Mouse (Mus musculus) ES-E14 (cell line): ENCODE results near the gene P3h2. TPM values are rescaled to one million over a fixed set of nuclear protein-coding genes. Genes with fewer than 3 reads are reported as not detected.

Source experiments
- DNase-seq: peaks from one replicate; pipeline ENCODE4 v3.0.0-alpha.2; 2013; ENCODE audit warnings: low read depth, low spot score
- H3K27ac ChIP-seq: 2 replicates; pipeline ENCODE4 v1.5.1; 2012; ENCODE audit warnings: low read depth, mild to moderate bottlenecking, low read length, moderate library complexity, mixed read lengths; ENCODE audit not compliant: poor library complexity, insufficient read depth, severe bottlenecking
- H3K36me3 ChIP-seq: 2 replicates; pipeline ENCODE4 v1.6.1; 2012; ENCODE audit warnings: mild to moderate bottlenecking, low read length, moderate library complexity, mixed read lengths; ENCODE audit not compliant: control insufficient read depth, poor library complexity, insufficient read depth, severe bottlenecking
- H3K4me1 ChIP-seq, 2 experiments: fragments of 150-350 bp in 1 of 2; sonication (generic) in 1 of 2; 2 replicates each; pipeline ENCODE4 v1.6.1; 2012; ENCODE audit warnings: low read length in 2 of 2, mild to moderate bottlenecking in 1 of 2, mixed read lengths in 1 of 2; ENCODE audit not compliant: control insufficient read depth in 2 of 2, insufficient read depth in 2 of 2, poor library complexity in 1 of 2
- H3K4me3 ChIP-seq, 2 experiments: fragments of 150-350 bp in 1 of 2; sonication (generic) in 1 of 2; 2 replicates each; pipeline ENCODE4 v1.5.1; 2012; ENCODE audit warnings: low read length in 2 of 2, low read depth in 1 of 2, mild to moderate bottlenecking in 1 of 2, mixed read lengths in 1 of 2; ENCODE audit not compliant: insufficient read depth in 1 of 2, poor library complexity in 1 of 2, severe bottlenecking in 1 of 2
- H3K9ac ChIP-seq: 2 replicates; pipeline ENCODE4 v1.6.1; 2012; ENCODE audit warnings: low read depth, mild to moderate bottlenecking, low read length, mixed read lengths; ENCODE audit not compliant: poor library complexity, insufficient read depth, severe bottlenecking
- H3K9me3 ChIP-seq: fragments of 150-350 bp; sonication (generic); 2 replicates; pipeline ENCODE4 v1.6.1; 2012; ENCODE audit warnings: low read depth, mild to moderate bottlenecking, low read length; ENCODE audit not compliant: control insufficient read depth, insufficient read depth
- CHD2 ChIP-seq: IDR thresholded peaks from 2 replicates; pipeline ENCODE4 v1.6.1; 2014; ENCODE audit warnings: mild to moderate bottlenecking, low read depth, low read length, inconsistent platforms
- HCFC1 ChIP-seq: IDR thresholded peaks from 2 replicates; pipeline ENCODE4 v1.6.1; 2012; ENCODE audit warnings: low read length, inconsistent platforms, borderline replicate concordance; ENCODE audit not compliant: insufficient read depth
- MAFK ChIP-seq: IDR thresholded peaks from 2 replicates; pipeline ENCODE4 v1.6.1; 2014; ENCODE audit warnings: mild to moderate bottlenecking, low read depth, low read length, inconsistent platforms; ENCODE audit not compliant: insufficient read depth
- ZC3H11A ChIP-seq: IDR thresholded peaks from 2 replicates; pipeline ENCODE4 v1.6.1; 2012; ENCODE audit warnings: low read depth, mild to moderate bottlenecking, inconsistent platforms, low read length, borderline replicate concordance
- ZNF384 ChIP-seq: IDR thresholded peaks from 2 replicates; pipeline ENCODE4 v1.6.1; 2012; ENCODE audit warnings: low read depth, low read length, inconsistent platforms
- in situ Hi-C, 2 experiments: fragments of 600-800 bp; cut with MboI; formaldehyde crosslinking; loops; one replicate each; pipeline ENCODE4 v1.15.1; 2025; ENCODE audit warnings: low sequenced_read_pairs in 2 of 2, inconsistent platforms in 1 of 2; ENCODE audit not compliant: unreplicated experiment in 2 of 2
- total RNA-seq: library from RNA; depleted of rRNA; stranded (reverse); fragments of 300-350 nt; gene quantifications from 2 replicates; pipeline ENCODE4 v1.2.3, GENCODE M21; 2012

Gene P3h2
- total RNA-seq, 1 experiment, result 2.4 TPM

GRCm38 (mm10) chr16:26077246-26078099 lies 28.1 kb downstream of the P3h2 start:
- no peaks in the 10 kb centered on the region for H3K36me3 ChIP-seq
- DNase-seq, result no peak
- no peak overlapping the region for H3K27ac ChIP-seq
- in situ Hi-C loops, result no loop called here
- TF ChIP-seq CHD2 (no peak), ZC3H11A (no peak), MAFK (no peak), HCFC1 (no peak), ZNF384 (no peak)
- H3K9ac ChIP-seq, result no peak overlapping the region
- no peak overlapping the region for H3K4me3 ChIP-seq
- H3K9me3 ChIP-seq, result no peaks in the 10 kb centered on the region
- H3K4me1 ChIP-seq, result no peaks in the 10 kb centered on the region

GRCm38 (mm10) chr16:26075063-26075462 lies 30.5 kb downstream of the P3h2 start:
- H3K9ac ChIP-seq, result no peak overlapping the region
- H3K9me3 ChIP-seq, result no peaks in the 10 kb centered on the region
- H3K4me1 ChIP-seq, result no peaks in the 10 kb centered on the region
- in situ Hi-C loops, result no loop called here
- no peaks in the 10 kb centered on the region for H3K36me3 ChIP-seq
- DNase-seq, result no peak
- H3K4me3 ChIP-seq, result no peak overlapping the region
- TF ChIP-seq ZNF384 (no peak), HCFC1 (no peak), MAFK (no peak)
- H3K27ac ChIP-seq, result no peak overlapping the region

GRCm38 (mm10) chr16:26070376-26070775 lies 35.2 kb downstream of the P3h2 start:
- H3K36me3 ChIP-seq, result no peaks in the 10 kb centered on the region
- TF ChIP-seq HCFC1, result no peak
- TF ChIP-seq MAFK, result no peak
- TF ChIP-seq ZC3H11A, result no peak
- no peak for TF ChIP-seq ZNF384
- TF ChIP-seq CHD2, result no peak
- no peaks in the 10 kb centered on the region for H3K4me1 ChIP-seq
- no peak overlapping the region for H3K9ac ChIP-seq
- H3K9me3 ChIP-seq, result no peaks in the 10 kb centered on the region
- H3K27ac ChIP-seq, result no peak overlapping the region
- DNase-seq, result no peak
- no peak overlapping the region for H3K4me3 ChIP-seq
- in situ Hi-C loops, result no loop called here

GRCm38 (mm10) chr16:26065060-26065459 lies 40.5 kb downstream of the P3h2 start:
- in situ Hi-C loops, result no loop called here
- Histone ChIP-seq H3K4me3 (no peak overlapping the region), H3K36me3 (no peaks in the 10 kb centered on the region), H3K4me1 (no peaks in the 10 kb centered on the region), H3K9ac (no peak overlapping the region), H3K27ac (no peak overlapping the region), H3K9me3 (no peaks in the 10 kb centered on the region)
- DNase-seq, result peak; percentile 8
- no peak for TF ChIP-seq ZC3H11A
- no peak for TF ChIP-seq CHD2
- TF ChIP-seq HCFC1, result no peak
- TF ChIP-seq MAFK, result no peak
- TF ChIP-seq ZNF384, result no peak
